Mouse (Mus musculus) heart, postnatal 0 days (tissue): ENCODE data around the gene Rbbp5. TPM values are rescaled to one million over a fixed set of nuclear protein-coding genes. Genes with fewer than 3 reads are reported as not detected.

Experiments used
- ATAC-seq: fragments of 200-750 bp; cut with Nextera tagmentation; 2 replicates; pipeline ENCODE4 v1.8.0; 2017; ENCODE audit warnings: low read depth, moderate number of reproducible peaks, moderate library complexity; ENCODE audit not compliant: insufficient read depth
- DNase-seq: peaks from one replicate; pipeline ENCODE4 v3.0.0-alpha.2; 2016; ENCODE audit warnings: low spot score
- H3K27ac ChIP-seq: fragments of 300-500 bp; sonication (generic); 2 replicates; pipeline ENCODE4 v1.5.1; 2014; ENCODE audit warnings: low read depth, mild to moderate bottlenecking
- H3K27me3 ChIP-seq: fragments of 300-500 bp; sonication (generic); 2 replicates; pipeline ENCODE4 v1.6.1; 2014; ENCODE audit warnings: low read length, mixed read lengths; ENCODE audit not compliant: control insufficient read depth, insufficient read depth
- H3K36me3 ChIP-seq: fragments of 300-500 bp; sonication (generic); replicated peaks from 2 replicates; pipeline ENCODE4 v1.6.1; 2014; ENCODE audit warnings: low read length, mixed read lengths; ENCODE audit not compliant: control insufficient read depth, insufficient read depth
- H3K4me1 ChIP-seq: fragments of 300-500 bp; sonication (generic); 2 replicates; pipeline ENCODE4 v1.6.1; 2014; ENCODE audit warnings: antibody characterized with exemption; ENCODE audit not compliant: control insufficient read depth, insufficient read depth
- H3K4me2 ChIP-seq: fragments of 300-500 bp; sonication (generic); 2 replicates; pipeline ENCODE4 v1.6.1; 2014; ENCODE audit warnings: low read depth, mild to moderate bottlenecking, low read length, moderate library complexity
- H3K4me3 ChIP-seq: fragments of 300-500 bp; sonication (generic); 2 replicates; pipeline ENCODE4 v1.5.1; 2014; ENCODE audit warnings: low read depth, low read length
- H3K9ac ChIP-seq: fragments of 300-500 bp; sonication (generic); replicated peaks from 2 replicates; pipeline ENCODE4 v1.6.1; 2014; ENCODE audit warnings: low read depth, low read length, mixed read lengths
- H3K9me3 ChIP-seq: fragments of 300-500 bp; sonication (generic); replicated peaks from 2 replicates; pipeline ENCODE4 v1.6.1; 2016; ENCODE audit warnings: low read length; ENCODE audit not compliant: control insufficient read depth
- CTCF ChIP-seq: IDR thresholded peaks from 2 replicates; pipeline ENCODE4 v1.5.1; 2016; ENCODE audit warnings: antibody characterized with exemption, control low read depth, low read depth
- EP300 ChIP-seq: IDR thresholded peaks from 2 replicates; pipeline ENCODE4 v1.6.1; 2016; ENCODE audit warnings: antibody characterized with exemption, low read depth
- WGBS: fragments of 180-500 bp; shearing (Covaris S2); extraction: QIAGEN DNeasy Blood & Tissue Kit; methylation state at CpG from one replicate; pipeline ENCODE4 v1.1.7; 2014; 5-methylcytosine and 5-hydroxymethylcytosine counted together
- polyA plus RNA-seq: library from polyadenylated mRNA; unstranded; fragments of >200 nt; fragmentation: Nextera tagmentation; extraction: Ambion mirVana; gene quantifications from 2 replicates; pipeline ENCODE4 v1.2.1, GENCODE M21; 2015
- total RNA-seq: library from RNA; depleted of rRNA; stranded (reverse); fragments of >200 nt; gene quantifications from 2 replicates; pipeline ENCODE4 v1.2.3, GENCODE M21; 2014; ENCODE audit warnings: low replicate concordance

Gene Rbbp5
- total and polyA plus RNA-seq, 2 experiments from 2014 or later = 15.8 to 35.3 TPM

DNA sequence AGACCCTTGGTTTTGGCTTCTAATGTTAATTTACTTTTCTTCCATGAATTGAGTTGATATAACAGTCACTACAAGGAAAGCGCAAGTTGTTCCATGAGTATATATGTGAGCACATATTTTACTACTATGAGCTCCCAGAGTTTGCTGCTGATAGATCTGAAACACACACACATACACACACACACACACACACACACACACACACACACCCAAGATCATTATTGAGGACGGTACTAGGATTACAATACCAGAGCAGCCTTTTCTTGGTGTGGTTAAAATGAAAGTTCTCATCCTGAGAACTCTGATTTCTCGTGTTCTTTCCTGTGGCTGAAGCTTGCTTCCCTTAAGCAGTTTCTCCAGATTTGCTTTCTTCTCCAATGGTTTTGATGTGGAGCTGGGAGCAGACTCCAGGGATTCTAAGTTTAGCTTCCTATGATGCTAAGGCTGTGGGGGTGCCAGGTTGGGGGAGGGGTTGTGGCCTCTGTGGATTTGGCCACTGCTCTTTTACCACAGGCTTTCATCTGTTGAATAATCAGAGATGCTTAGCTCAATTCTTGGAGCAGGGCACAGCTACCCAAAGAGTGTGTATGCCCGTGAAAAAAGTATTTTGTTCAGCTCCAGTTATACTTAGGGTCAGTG is 40.7 kb upstream of the Rbbp5 start:
- Histone ChIP-seq H3K4me3 (no peak overlapping the region), H3K9ac (no peak overlapping the region), H3K4me1 (peaks cover 12% of the 10 kb centered on the region; the same call in 1 of the 2 replicates), H3K4me2 (0 out of 2 replicates have a peak overlapping the region, but pooled peaks have one; percentile 0), H3K27me3 (no peaks in the 10 kb centered on the region), H3K27ac (peak overlapping the region; percentile 70), H3K9me3 (no peaks in the 10 kb centered on the region), H3K36me3 (peaks cover 35% of the 10 kb centered on the region)
- TF ChIP-seq CTCF = no peak
- peak; percentile 22; the same call in 1 of the 2 replicates for TF ChIP-seq EP300
- DNase-seq (no peak), ATAC-seq (peak; percentile 27; the same call in 1 of the 2 replicates)
- WGBS = 68% methylated on average over 4 of the region's 4 CpGs

DNA sequence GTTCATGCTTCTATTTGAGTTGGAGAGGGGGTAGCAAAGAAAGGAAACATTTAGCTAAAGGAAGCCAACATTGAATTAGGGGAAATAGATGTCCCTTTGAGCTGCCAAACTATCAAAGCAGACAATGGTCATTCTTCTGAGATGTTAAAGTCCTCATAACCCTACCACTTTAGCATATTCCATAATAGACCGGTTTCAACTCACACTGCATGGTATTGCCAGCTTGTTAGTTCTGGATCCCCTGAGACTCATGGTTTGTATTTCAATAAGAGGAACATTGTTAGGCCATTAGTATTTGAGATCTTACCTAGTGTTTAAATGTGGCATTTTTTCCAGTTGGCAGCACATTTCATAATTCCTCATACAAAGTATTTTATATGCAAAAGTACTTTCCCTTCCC is 40.2 kb upstream of the Rbbp5 start:
- Histone ChIP-seq H3K27me3 (no peaks in the 10 kb centered on the region), H3K4me2 (0 out of 2 replicates have a peak overlapping the region, but pooled peaks have one; percentile 0), H3K9ac (no peak overlapping the region), H3K27ac (peak overlapping the region; percentile 70), H3K36me3 (peaks cover 40% of the 10 kb centered on the region), H3K9me3 (no peaks in the 10 kb centered on the region), H3K4me1 (peaks cover 7% of the 10 kb centered on the region; the same call in 1 of the 2 replicates), H3K4me3 (no peak overlapping the region)
- DNase-seq = no peak
- TF ChIP-seq CTCF = no peak
- 0 out of 2 replicates have a peak, but pooled peaks have one; percentile 20 for TF ChIP-seq EP300
- no peak for ATAC-seq
- 59% methylated on average over 1 of the region's 1 CpGs for WGBS

DNA sequence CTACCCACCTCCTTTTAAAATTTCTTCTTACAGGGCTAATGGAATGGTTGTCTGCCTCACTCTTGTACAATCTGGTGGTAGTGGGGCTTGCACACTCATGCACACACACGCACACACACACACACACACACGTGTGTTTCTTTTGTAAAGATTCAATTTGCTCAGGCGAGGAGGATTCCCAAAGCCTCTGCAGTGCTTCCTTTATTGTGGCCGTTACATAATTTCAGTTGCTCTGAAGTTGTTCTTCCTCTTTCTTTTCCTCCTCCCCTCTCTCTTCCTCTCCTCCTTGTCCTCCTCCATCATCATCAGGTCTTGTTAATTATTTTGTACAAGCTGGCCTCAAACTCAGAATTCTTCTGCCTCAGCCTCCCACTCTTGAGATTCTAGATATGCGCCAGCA is 39.8 kb upstream of the Rbbp5 start:
- 78% methylated on average over 5 of the region's 5 CpGs for WGBS

DNA sequence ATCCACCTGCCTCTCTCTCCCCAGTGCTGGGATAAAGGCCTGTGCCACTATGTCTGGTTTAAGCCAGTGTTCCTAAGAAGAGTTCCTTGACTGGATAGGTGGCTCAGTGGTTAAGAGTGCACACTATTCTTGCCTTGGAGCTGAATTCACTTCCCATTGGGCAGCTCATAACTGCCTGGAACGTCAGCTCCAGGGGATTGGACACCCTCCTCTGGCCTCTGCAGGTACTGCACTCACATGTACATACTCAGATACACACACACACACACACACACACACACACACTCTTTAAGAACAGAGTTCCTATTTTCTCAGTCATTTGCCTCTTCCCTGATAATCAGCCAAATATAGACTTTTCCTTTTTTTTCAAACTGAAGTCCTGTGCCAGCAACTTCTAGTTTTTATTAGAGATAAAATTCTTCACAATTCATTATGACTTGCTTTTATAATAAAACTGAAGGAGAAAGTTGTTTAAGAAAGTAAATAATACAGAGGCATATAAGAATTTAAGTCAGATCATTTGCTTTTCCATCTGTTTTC is 36.2 kb upstream of the Rbbp5 start:
- ATAC-seq (no peak), DNase-seq (no peak)
- no peak overlapping the region for H3K4me2 ChIP-seq
- TF ChIP-seq EP300 = no peak
- TF ChIP-seq CTCF = peak; percentile 11; the same call in 1 of the 2 replicates
- H3K4me3 ChIP-seq = no peak overlapping the region
- no peaks in the 10 kb centered on the region for H3K9me3 ChIP-seq
- H3K27ac ChIP-seq = no peak overlapping the region
- H3K36me3 ChIP-seq = peaks cover 33% of the 10 kb centered on the region
- H3K27me3 ChIP-seq = no peaks in the 10 kb centered on the region
- H3K9ac ChIP-seq = no peak overlapping the region
- WGBS = 73% methylated on average over 1 of the region's 1 CpGs
- H3K4me1 ChIP-seq = no peaks in the 10 kb centered on the region

More for the DNA sequence above, 39.8 kb upstream of the Rbbp5 start:
- Histone ChIP-seq H3K4me3 (no peak overlapping the region), H3K36me3 (peaks cover 45% of the 10 kb centered on the region), H3K27ac (peak overlapping the region; percentile 70), H3K27me3 (no peaks in the 10 kb centered on the region), H3K4me2 (no peak overlapping the region), H3K9ac (no peak overlapping the region), H3K4me1 (peaks cover 7% of the 10 kb centered on the region; the same call in 1 of the 2 replicates), H3K9me3 (no peaks in the 10 kb centered on the region)
- DNase-seq (no peak), ATAC-seq (no peak)
- TF ChIP-seq CTCF (no peak), EP300 (no peak)

DNA sequence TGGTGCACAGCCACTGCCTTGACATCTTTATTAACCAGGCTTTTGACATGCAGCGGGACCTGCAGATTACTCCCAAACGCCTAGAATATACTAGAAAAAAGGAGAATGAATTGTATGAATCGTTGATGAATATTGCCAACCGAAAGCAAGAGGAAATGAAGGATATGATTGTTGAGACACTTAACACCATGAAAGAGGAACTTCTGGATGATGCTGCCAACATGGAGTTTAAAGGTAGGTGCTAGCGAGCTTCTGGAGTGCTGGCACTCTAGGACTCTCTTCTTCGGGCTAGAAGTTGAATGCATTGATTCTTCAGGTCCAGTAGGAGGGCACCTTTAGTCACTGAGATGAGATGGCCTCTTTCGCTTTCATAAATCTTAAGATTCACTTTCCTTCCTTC is 27.4 kb upstream of the Rbbp5 start:
- Histone ChIP-seq H3K4me1 (no peaks in the 10 kb centered on the region), H3K4me2 (no peak overlapping the region), H3K9ac (no peak overlapping the region), H3K4me3 (no peak overlapping the region), H3K36me3 (peaks cover 40% of the 10 kb centered on the region), H3K27me3 (no peaks in the 10 kb centered on the region), H3K27ac (no peak overlapping the region), H3K9me3 (no peaks in the 10 kb centered on the region)
- no peak for TF ChIP-seq CTCF
- TF ChIP-seq EP300 = no peak
- 91% methylated on average over 7 of the region's 7 CpGs for WGBS
- no peak for DNase-seq
- no peak for ATAC-seq
